Mouse (Mus musculus): Measurements from ENCODE around the gene Asb6. TPM values are rescaled to one million over a fixed set of nuclear protein-coding genes. Genes with fewer than 3 reads are reported as not detected.
A peak's percentile ranks its signal among the peaks of the same experiment; 100 is the strongest.

Gene Asb6
- polyA plus RNA-seq, 1 experiment from 2014 or later, result 44.5 TPM

DNA sequence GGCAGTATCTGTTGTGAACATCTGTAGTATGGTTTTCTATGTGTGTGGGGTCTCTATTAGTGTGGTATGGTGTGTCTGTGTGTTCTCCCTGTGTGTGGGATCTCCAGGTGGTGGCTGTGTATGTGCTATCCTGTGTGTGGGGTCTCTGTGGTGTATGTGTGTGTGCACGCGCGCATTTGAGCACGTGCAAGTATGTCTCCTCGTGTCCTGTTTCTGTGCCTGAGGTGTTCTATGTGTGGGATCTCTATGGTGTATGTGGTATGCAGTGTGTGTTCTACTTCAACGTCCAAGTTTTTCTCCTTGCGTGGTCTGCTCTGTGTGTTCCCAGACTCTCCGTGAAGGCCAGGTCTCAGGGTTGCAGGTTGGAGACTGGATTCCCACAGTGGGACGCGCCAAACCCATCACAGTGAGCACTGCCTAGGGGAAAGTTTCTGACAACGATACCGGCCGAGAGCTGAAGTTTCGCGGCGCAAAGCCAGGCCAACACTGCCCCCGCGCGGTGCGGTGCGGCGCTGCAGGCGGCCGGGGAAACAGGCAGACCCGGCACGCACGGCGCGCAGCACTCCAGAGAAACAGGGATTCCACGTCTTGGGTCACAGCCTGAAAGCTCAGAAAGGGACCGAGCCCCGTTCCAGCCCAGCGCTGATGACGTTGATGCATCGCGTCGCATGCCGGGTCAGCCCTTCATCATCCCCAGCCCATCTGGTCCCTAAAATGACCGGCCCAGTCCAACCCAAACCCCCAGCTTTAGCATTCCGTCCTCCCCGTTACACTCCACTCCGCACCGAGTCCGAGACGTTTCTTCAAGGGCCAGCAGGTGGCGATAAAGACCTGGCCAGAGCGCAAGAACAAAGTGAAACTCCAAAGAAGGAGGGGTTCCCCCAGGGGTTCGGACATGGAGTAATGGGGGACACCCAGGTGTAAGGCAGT lies 35.7 kb downstream of the Asb6 start:
- peak overlapping the region; percentile 68 for H3K27ac ChIP-seq (replicated peaks)
- H3K36me3 ChIP-seq, result no peaks in the 10 kb centered on the region
- WGBS, result 5% methylated on average over 48 of the region's 48 CpGs
- peaks cover 32% of the 10 kb centered on the region for H3K4me1 ChIP-seq (replicated peaks)
- H3K4me3 ChIP-seq, result peak overlapping the region; percentile 30
- ATAC-seq (ENCODE audit: low FRiP score, low read depth), result peak; percentile 71
- H3K9ac ChIP-seq, result 0 out of 2 replicates have a peak overlapping the region, but pooled peaks have one; percentile 30
- H3K27me3 ChIP-seq, result no peaks in the 10 kb centered on the region
- H3K9me3 ChIP-seq, result no peaks in the 10 kb centered on the region
- H3K4me2 ChIP-seq, result peak overlapping the region; percentile 52

- Histone ChIP-seq H3K9ac (no peak overlapping the region), H3K9me3 (no peaks in the 10 kb centered on the region), H3K4me1 (replicated peaks) (peaks cover 32% of the 10 kb centered on the region), H3K36me3 (no peaks in the 10 kb centered on the region), H3K4me2 (no peak overlapping the region), H3K4me3 (no peak overlapping the region), H3K27me3 (no peaks in the 10 kb centered on the region), H3K27ac (replicated peaks) (no peak overlapping the region)
- 86% methylated on average over 7 of the region's 7 CpGs for WGBS
- ATAC-seq (ENCODE audit: low FRiP score, low read depth), result no peak
Observed at GRCm38 (mm10) chr2:30792061-30792460, 38.1 kb downstream of the Asb6 start.

DNA sequence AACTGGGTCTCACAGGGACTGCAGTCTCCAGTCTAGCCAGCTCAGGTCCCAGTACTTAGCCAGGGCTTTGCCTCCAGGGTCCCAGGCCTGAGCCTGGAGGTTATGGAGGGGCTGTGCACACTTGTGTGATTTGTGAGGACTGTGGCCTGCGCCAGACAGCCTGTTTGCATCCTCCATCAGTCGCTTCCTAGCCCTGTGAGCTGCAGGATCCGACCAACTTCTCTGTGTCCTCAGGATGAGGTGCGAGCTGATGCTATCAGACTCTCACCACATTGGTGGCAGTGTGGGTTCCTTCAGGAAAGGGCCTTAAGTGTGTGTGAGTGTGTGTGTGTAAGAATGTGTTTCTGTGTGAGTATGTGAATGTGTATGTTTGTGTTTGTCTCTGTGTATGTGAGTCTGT lies 42.7 kb downstream of the Asb6 start:
- no peak overlapping the region for H3K9ac ChIP-seq
- H3K27ac ChIP-seq (replicated peaks), result no peak overlapping the region

GRCm38 (mm10) chr2:30784078-30784994 lies 45.8 kb downstream of the Asb6 start:
- no peak overlapping the region for H3K4me3 ChIP-seq
- 12% methylated on average over 38 of the region's 40 CpGs for WGBS
- peak overlapping the region; percentile 36; the same call in 1 of the 2 replicates for H3K27ac ChIP-seq (replicated peaks)
- no peaks in the 10 kb centered on the region for H3K9me3 ChIP-seq
- no peaks in the 10 kb centered on the region for H3K36me3 ChIP-seq
- H3K27me3 ChIP-seq, result no peaks in the 10 kb centered on the region
- ATAC-seq (ENCODE audit: low FRiP score, low read depth), result 0 out of 2 replicates have a peak, but pooled peaks have one; percentile 20
- H3K4me2 ChIP-seq, result peak overlapping the region; percentile 62
- H3K4me1 ChIP-seq (replicated peaks), result peaks cover 25% of the 10 kb centered on the region
- H3K9ac ChIP-seq, result 0 out of 2 replicates have a peak overlapping the region, but pooled peaks have one; percentile 9

More for the DNA sequence above, 42.7 kb downstream of the Asb6 start:
- Histone ChIP-seq H3K4me2 (no peak overlapping the region), H3K4me1 (replicated peaks) (peaks cover 27% of the 10 kb centered on the region), H3K9me3 (no peaks in the 10 kb centered on the region), H3K27me3 (no peaks in the 10 kb centered on the region), H3K36me3 (no peaks in the 10 kb centered on the region), H3K4me3 (no peak overlapping the region)
- WGBS, result 72% methylated on average over 4 of the region's 4 CpGs
- no peak for ATAC-seq (ENCODE audit: low FRiP score, low read depth)

- peaks cover 25% of the 10 kb centered on the region for H3K4me1 ChIP-seq (replicated peaks)
- peak overlapping the region; percentile 57 for H3K27ac ChIP-seq (replicated peaks)
- ATAC-seq (ENCODE audit: low FRiP score, low read depth), result peak; percentile 57
- peak overlapping the region; percentile 22 for H3K4me3 ChIP-seq
- WGBS, result 0% methylated on average over 6 of the region's 13 CpGs
- H3K9ac ChIP-seq, result peak overlapping the region; percentile 33; the same call in 1 of the 2 replicates
- H3K9me3 ChIP-seq, result no peaks in the 10 kb centered on the region
- H3K27me3 ChIP-seq, result no peaks in the 10 kb centered on the region
- H3K4me2 ChIP-seq, result peak overlapping the region; percentile 62
- no peaks in the 10 kb centered on the region for H3K36me3 ChIP-seq
Observed at GRCm38 (mm10) chr2:30783346-30783745, 46.8 kb downstream of the Asb6 start.

- ATAC-seq (ENCODE audit: low FRiP score, low read depth), result peak; percentile 9; the same call in 1 of the 2 replicates
- H3K36me3 ChIP-seq, result no peaks in the 10 kb centered on the region
- H3K9me3 ChIP-seq, result no peaks in the 10 kb centered on the region
- peaks cover 25% of the 10 kb centered on the region for H3K4me1 ChIP-seq (replicated peaks)
- peak overlapping the region; percentile 33; the same call in 1 of the 2 replicates for H3K9ac ChIP-seq
- H3K27me3 ChIP-seq, result no peaks in the 10 kb centered on the region
- peak overlapping the region; percentile 57 for H3K27ac ChIP-seq (replicated peaks)
- H3K4me3 ChIP-seq, result peak overlapping the region; percentile 22; the same call in 1 of the 2 replicates
- peak overlapping the region; percentile 62 for H3K4me2 ChIP-seq
- 78% methylated on average over 8 of the region's 8 CpGs for WGBS
Observed at GRCm38 (mm10) chr2:30782312-30783290, 47.5 kb downstream of the Asb6 start.

DNA sequence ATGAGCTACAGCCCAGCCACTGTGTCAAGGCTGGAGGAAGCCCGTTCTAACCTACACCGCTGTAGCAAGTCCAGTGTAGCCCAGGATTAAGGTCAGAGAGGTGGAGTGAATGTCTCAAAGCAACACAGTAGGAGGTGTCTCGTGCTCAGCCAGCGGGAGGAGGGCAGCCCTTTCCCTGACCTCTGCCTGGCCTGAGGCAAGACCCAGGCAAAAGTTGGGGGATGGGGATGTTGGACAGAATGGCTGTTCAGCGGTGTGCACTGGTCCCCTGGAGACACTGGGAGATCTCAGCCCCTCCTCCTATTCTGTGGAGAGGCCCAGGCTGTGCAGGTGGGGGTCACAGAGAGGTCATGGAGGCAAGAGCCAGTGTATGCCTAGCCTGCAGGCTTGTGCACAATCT lies 50.9 kb downstream of the Asb6 start:
- H3K9me3 ChIP-seq, result no peaks in the 10 kb centered on the region
- no peak overlapping the region for H3K9ac ChIP-seq
- no peak for ATAC-seq (ENCODE audit: low FRiP score, low read depth)
- H3K4me1 ChIP-seq (replicated peaks), result peaks cover 14% of the 10 kb centered on the region
- no peak overlapping the region for H3K4me3 ChIP-seq
- no peaks in the 10 kb centered on the region for H3K27me3 ChIP-seq
- 5% methylated on average over 5 of the region's 5 CpGs for WGBS
- H3K4me2 ChIP-seq, result no peak overlapping the region
- no peak overlapping the region for H3K27ac ChIP-seq (replicated peaks)
- H3K36me3 ChIP-seq, result no peaks in the 10 kb centered on the region

GRCm38 (mm10) chr2:30778235-30778634 lies 51.9 kb downstream of the Asb6 start:
- Histone ChIP-seq H3K27me3 (no peaks in the 10 kb centered on the region), H3K9ac (no peak overlapping the region), H3K9me3 (no peaks in the 10 kb centered on the region), H3K36me3 (no peaks in the 10 kb centered on the region), H3K27ac (replicated peaks) (no peak overlapping the region), H3K4me1 (replicated peaks) (peaks cover 9% of the 10 kb centered on the region), H3K4me2 (no peak overlapping the region), H3K4me3 (no peak overlapping the region)
- WGBS, result 67% methylated on average over 4 of the region's 4 CpGs
- ATAC-seq (ENCODE audit: low FRiP score, low read depth), result no peak

- H3K27ac ChIP-seq (replicated peaks), result no peak overlapping the region
- no peak overlapping the region for H3K9ac ChIP-seq
- H3K36me3 ChIP-seq, result no peaks in the 10 kb centered on the region
- no peak overlapping the region for H3K4me2 ChIP-seq
- no peak overlapping the region for H3K4me3 ChIP-seq
- H3K9me3 ChIP-seq, result no peaks in the 10 kb centered on the region
- WGBS, result 86% methylated on average over 3 of the region's 3 CpGs
- no peak for ATAC-seq (ENCODE audit: low FRiP score, low read depth)
- H3K4me1 ChIP-seq (replicated peaks), result peaks cover 15% of the 10 kb centered on the region
- H3K27me3 ChIP-seq, result no peaks in the 10 kb centered on the region
Observed at GRCm38 (mm10) chr2:30777266-30777665, 52.9 kb downstream of the Asb6 start.

- H3K36me3 ChIP-seq, result no peaks in the 10 kb centered on the region
- ATAC-seq (ENCODE audit: low FRiP score, low read depth), result no peak
- no peak overlapping the region for H3K27ac ChIP-seq (replicated peaks)
- WGBS, result 52% methylated on average over 3 of the region's 3 CpGs
- no peaks in the 10 kb centered on the region for H3K27me3 ChIP-seq
- H3K4me1 ChIP-seq (replicated peaks), result peaks cover 28% of the 10 kb centered on the region
- H3K9me3 ChIP-seq, result no peaks in the 10 kb centered on the region
- H3K4me2 ChIP-seq, result no peak overlapping the region
- H3K4me3 ChIP-seq, result no peak overlapping the region
- no peak overlapping the region for H3K9ac ChIP-seq
Observed at GRCm38 (mm10) chr2:30775955-30776354, 54.2 kb downstream of the Asb6 start.
